Mouse (Mus musculus) midbrain, embryonic 16.5 days (tissue): Measurements from ENCODE around the gene Ism2. TPM values are rescaled to one million over a fixed set of nuclear protein-coding genes. Genes with fewer than 3 reads are reported as not detected.

Source experiments
- ATAC-seq: fragments of 200-750 bp; cut with Nextera tagmentation; 2 replicates; pipeline ENCODE4 v1.8.0; 2017; ENCODE audit warnings: moderate TSS enrichment
- H3K27ac ChIP-seq: fragments of 300-500 bp; sonication (generic); 2 replicates; pipeline ENCODE4 v1.5.1; 2014; ENCODE audit warnings: mild to moderate bottlenecking, low read length, mixed read lengths
- H3K27me3 ChIP-seq: fragments of 300-500 bp; sonication (generic); 2 replicates; pipeline ENCODE4 v1.6.1; 2014; ENCODE audit warnings: low read depth, low read length, mixed read lengths; ENCODE audit not compliant: control insufficient read depth, insufficient read depth
- H3K36me3 ChIP-seq: fragments of 300-500 bp; sonication (generic); 2 replicates; pipeline ENCODE4 v1.6.1; 2014; ENCODE audit warnings: mild to moderate bottlenecking, low read length, moderate library complexity, mixed read lengths; ENCODE audit not compliant: control insufficient read depth, insufficient read depth
- H3K4me1 ChIP-seq: fragments of 300-500 bp; sonication (generic); 2 replicates; pipeline ENCODE4 v1.6.1; 2014; ENCODE audit warnings: mild to moderate bottlenecking, low read length, mixed read lengths; ENCODE audit not compliant: control insufficient read depth, insufficient read depth
- H3K4me2 ChIP-seq: fragments of 300-500 bp; sonication (generic); 2 replicates; pipeline ENCODE4 v1.6.1; 2014; ENCODE audit warnings: mild to moderate bottlenecking, low read length, mixed read lengths
- H3K4me3 ChIP-seq: fragments of 300-500 bp; sonication (generic); 2 replicates; pipeline ENCODE4 v1.5.1; 2014; ENCODE audit warnings: low read depth, mild to moderate bottlenecking, low read length, moderate library complexity, mixed read lengths
- H3K9ac ChIP-seq: fragments of 300-500 bp; sonication (generic); 2 replicates; pipeline ENCODE4 v1.6.1; 2014; ENCODE audit warnings: low read depth, low read length, mixed read lengths
- H3K9me3 ChIP-seq: fragments of 300-500 bp; sonication (generic); replicated peaks from 2 replicates; pipeline ENCODE4 v1.6.1; 2014; ENCODE audit warnings: mild to moderate bottlenecking, low read length, mixed read lengths; ENCODE audit not compliant: control insufficient read depth, poor library complexity, severe bottlenecking
- WGBS: fragments of 180-500 bp; shearing (Covaris S2); extraction: QIAGEN DNeasy Blood & Tissue Kit; methylation state at CpG from one replicate; pipeline ENCODE4 v1.1.7; 2014; 5-methylcytosine and 5-hydroxymethylcytosine counted together
- polyA plus RNA-seq: library from polyadenylated mRNA; unstranded; fragments of >200 nt; fragmentation: Nextera tagmentation; extraction: Ambion mirVana; gene quantifications from 2 replicates; pipeline ENCODE4 v1.2.1, GENCODE M21; 2015

The Ism2 gene
- polyA plus RNA-seq, 1 experiment from 2014 or later: 2.2 TPM

DNA sequence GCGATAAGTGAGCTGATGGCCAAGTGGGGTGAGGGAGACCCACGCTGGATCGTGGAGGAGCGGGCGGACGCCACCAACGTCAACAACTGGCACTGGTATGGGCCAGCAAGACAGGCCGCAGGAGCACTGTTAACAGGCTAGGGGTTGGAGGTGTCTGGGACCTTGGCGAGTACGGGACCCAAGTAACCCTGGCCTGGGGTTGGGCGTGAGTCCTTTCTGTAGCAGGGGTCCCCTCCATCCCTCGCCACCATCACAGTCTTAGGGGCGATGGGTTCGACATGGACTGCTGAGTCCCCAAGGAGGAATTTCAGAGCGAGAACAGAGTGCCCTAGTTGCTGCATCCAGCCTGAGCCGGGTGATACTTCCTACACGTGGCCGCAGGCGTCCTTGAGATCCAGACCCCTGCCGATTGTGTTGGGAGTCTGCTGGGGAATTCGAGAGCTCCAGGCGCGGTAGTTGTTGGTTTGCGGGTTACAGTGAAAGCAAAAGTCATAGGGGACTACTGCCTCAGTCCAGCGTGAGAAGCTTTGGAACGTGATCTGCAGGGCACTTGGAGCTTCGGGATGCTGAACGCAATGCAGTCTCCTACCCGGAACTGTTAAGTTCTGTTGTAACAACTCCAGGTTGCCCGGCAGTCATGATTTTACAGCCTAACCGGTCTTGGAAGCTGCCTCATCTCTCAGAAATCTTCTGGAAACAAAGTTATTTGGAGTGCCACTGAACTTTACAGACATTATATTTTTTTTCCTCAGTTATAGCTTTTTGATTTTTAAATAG, 32.5 kb downstream of the Ism2 start:
- Histone ChIP-seq H3K36me3 (peaks cover 25% of the 10 kb centered on the region), H3K4me3 (peak overlapping the region; percentile 72), H3K4me2 (peak overlapping the region; percentile 88), H3K27ac (peak overlapping the region; percentile 88), H3K4me1 (peaks cover 21% of the 10 kb centered on the region), H3K9ac (peak overlapping the region; percentile 75), H3K27me3 (no peaks in the 10 kb centered on the region), H3K9me3 (no peaks in the 10 kb centered on the region)
- WGBS: 0% methylated on average over 30 of the region's 31 CpGs
- peak; percentile 72 for ATAC-seq

DNA sequence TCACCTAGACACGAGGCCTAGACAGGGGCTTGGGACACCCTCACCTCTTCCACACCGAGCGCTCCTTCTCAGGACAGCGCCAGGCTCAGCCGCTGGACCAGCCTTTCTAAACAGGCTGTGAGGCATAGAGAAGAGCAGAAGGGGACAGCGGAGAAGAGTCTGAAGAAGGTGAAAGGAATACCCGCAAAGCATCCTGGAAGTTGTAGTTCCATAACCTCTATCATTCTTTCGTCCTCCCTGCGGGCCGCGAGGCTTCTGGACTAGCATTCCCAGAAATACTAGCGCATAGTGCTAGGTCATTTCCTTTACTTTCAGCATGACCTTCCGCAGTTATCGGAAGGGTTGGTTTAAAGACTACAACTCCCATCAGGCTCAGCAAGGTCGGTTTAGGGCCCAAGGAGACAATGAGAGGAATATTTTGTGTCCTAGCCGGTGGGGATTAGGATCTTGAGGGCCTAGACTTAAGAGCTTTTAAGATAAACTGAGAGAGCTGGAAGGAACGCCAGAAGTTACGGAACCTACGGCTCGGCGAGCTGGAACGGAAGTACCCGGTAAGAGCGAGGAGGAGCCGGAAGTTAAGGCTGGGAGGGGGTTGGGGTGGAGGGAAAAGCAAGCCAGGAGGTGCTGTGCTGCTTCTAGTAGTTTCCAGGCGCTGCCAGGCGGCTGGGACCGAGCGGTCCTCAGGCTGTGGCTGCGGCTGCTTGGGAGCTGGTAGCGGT, 33.2 kb downstream of the Ism2 start, which contains the start of the genes Vipas39 and Ahsa1:
Vipas39 (minus strand) TSS at position 149 of the 719 bp plus-strand sequence.
Ahsa1 (plus strand) TSS at position 372 of the 719 bp plus-strand sequence.
- ATAC-seq: peak; percentile 98
- Histone ChIP-seq H3K27ac (peak within 1 kb of the TSS; percentile 88), H3K36me3 (peaks cover 28% of the 10 kb centered on the region), H3K4me2 (peak within 1 kb of the TSS; percentile 88), H3K4me3 (peak within 1 kb of the TSS; percentile 72), H3K9ac (peak within 1 kb of the TSS; percentile 86), H3K27me3 (no peaks in the 10 kb centered on the region), H3K4me1 (peaks cover 21% of the 10 kb centered on the region), H3K9me3 (no peaks in the 10 kb centered on the region)
- WGBS: under 1% methylated on average over 31 of the region's 31 CpGs

DNA sequence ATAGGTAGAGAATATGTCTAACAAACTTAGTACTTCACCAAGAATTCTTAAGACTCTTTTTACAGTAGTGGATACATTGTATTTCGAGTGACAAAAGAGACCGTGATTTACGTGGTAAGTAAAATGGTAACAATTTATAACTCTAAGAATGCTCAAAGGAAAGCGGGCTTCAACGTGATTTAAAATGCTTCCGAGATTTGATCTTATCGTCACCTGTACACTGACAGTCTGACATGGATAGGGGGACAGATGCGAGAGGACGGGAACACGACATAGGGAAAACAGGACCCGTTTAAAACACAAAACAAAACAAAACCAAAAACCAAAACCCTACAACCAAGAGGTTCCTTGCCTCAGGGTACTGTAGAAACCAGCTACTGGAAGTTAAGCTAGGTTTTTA, 34.1 kb downstream of the Ism2 start:
- ATAC-seq: no peak

DNA sequence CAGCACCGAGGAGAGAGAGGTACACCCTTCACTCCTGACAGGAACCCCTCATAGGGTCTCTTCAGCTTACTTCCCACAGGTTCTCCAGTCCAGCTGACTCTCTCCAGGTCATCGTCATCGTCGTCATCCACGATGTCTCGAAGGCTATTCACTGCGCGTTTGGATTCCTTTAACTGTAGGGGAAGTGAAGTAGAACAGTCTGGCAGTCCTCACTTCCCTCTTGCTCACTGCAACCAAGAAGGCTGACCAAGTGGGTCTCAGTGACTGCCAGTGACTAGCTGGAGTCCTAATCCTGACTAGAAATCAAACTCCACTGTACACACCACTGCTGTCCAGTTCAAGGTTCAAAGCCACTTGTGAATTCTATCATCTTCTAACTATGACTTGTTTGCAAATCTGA, 38.9 kb downstream of the Ism2 start:
- H3K4me1 ChIP-seq: peaks cover 8% of the 10 kb centered on the region
- no peak overlapping the region for H3K9ac ChIP-seq
- no peaks in the 10 kb centered on the region for H3K27me3 ChIP-seq
- no peak for ATAC-seq
- no peak overlapping the region for H3K27ac ChIP-seq
- no peak overlapping the region for H3K4me2 ChIP-seq
- H3K9me3 ChIP-seq: no peaks in the 10 kb centered on the region
- H3K4me3 ChIP-seq: no peak overlapping the region
- peaks cover 33% of the 10 kb centered on the region for H3K36me3 ChIP-seq
- WGBS: 97% methylated on average over 8 of the region's 8 CpGs

More for the DNA sequence above, 34.1 kb downstream of the Ism2 start:
- Histone ChIP-seq H3K9me3 (no peaks in the 10 kb centered on the region), H3K4me3 (peak overlapping the region; percentile 72), H3K27ac (peak overlapping the region; percentile 88), H3K27me3 (no peaks in the 10 kb centered on the region), H3K9ac (peak overlapping the region; percentile 86), H3K4me2 (peak overlapping the region; percentile 75), H3K36me3 (peaks cover 31% of the 10 kb centered on the region), H3K4me1 (peaks cover 21% of the 10 kb centered on the region)
- 27% methylated on average over 11 of the region's 11 CpGs for WGBS

DNA sequence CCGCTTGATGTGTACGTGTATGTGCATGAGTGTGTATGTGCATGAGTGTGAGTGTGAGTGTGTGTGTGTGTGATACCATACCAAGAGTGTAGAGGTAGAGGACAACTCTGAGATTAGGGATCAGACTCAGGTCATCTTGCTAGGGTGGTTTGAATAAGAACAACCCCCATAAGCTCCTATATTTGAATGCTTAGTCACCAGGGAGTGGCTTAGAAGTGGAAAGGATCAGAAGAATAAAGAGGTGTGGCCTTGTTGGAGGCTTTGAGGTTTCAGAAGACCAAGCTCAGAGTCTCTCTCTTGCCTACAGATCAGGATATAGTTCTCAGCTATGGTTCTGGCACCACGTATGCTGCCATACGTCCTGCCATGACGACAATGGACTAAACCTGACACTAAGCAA, 42.9 kb downstream of the Ism2 start:
- no peak overlapping the region for H3K4me2 ChIP-seq
- H3K4me1 ChIP-seq: no peaks in the 10 kb centered on the region
- H3K27me3 ChIP-seq: no peaks in the 10 kb centered on the region
- peaks cover 44% of the 10 kb centered on the region for H3K36me3 ChIP-seq
- no peak for ATAC-seq
- H3K27ac ChIP-seq: no peak overlapping the region
- H3K4me3 ChIP-seq: no peak overlapping the region
- no peak overlapping the region for H3K9ac ChIP-seq
- no peaks in the 10 kb centered on the region for H3K9me3 ChIP-seq
- WGBS: 99% methylated on average over 5 of the region's 5 CpGs

DNA sequence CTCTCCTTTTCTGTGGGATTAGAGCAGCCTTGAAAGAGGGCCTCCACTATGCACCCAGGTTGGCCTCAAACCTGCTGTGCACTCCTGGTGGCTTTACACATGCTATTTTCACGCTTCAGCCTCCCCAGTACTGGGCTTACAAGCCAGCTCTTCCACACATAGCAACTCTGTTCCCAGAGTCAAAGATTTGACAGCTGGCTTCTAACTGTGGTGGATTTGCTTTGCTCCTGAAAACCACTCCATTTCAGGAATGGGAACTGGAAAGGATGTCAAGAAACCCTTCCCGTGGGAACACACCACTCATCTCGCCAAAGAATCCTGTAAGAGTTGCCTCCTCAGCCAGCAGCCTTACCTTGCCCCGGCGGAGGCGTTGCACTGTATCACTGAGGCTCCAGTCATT, 45.6 kb downstream of the Ism2 start:
- no peak overlapping the region for H3K4me3 ChIP-seq
- no peaks in the 10 kb centered on the region for H3K9me3 ChIP-seq
- no peaks in the 10 kb centered on the region for H3K27me3 ChIP-seq
- H3K9ac ChIP-seq: no peak overlapping the region
- H3K27ac ChIP-seq: no peak overlapping the region
- no peak for ATAC-seq
- H3K4me2 ChIP-seq: no peak overlapping the region
- 95% methylated on average over 6 of the region's 6 CpGs for WGBS
- no peaks in the 10 kb centered on the region for H3K4me1 ChIP-seq
- peaks cover 48% of the 10 kb centered on the region for H3K36me3 ChIP-seq

DNA sequence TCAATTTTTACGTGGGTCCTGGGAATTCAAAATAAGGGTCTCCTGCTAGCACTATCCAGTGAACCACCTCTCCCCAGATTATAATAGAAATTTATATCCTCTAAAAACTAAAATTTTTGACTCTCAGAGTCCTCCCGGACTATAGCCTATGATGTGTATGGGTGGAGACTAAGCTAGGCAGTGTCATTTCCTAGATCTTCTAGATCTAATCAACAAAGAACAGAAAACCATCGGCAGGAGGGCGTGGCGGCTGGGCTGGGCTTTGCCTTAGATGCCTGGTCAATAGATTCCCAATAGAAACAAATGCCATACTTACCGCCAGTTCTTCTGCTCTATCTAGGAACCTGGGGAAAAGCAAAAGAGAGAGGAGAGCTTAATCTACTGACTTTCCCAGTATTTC, 49.3 kb downstream of the Ism2 start:
- ATAC-seq: no peak

DNA sequence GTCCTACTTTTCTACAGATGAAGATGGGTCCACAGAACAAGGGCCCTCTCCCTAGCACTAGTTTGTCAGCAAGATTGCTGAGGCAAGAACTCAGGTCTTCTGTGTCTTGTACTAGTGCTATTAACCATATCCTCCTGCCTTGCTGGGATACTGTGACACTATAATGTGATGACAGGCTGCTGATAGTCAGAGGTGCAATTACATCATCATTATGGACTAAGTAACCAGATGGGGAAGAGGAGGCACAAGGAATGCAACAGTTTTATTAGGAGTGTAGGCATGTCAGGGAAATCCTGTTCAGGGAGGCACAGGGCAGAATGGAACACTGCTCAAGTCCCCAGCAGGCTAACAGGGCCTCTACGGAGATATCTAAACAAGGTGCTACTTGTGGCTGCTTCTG, 60.9 kb downstream of the Ism2 start, which contains the start of gene Noxred1:
Noxred1 (minus strand) TSS at position 101 of the 400 bp plus-strand sequence.
- H3K9ac ChIP-seq: no peak within 1 kb of the TSS
- H3K36me3 ChIP-seq: peaks cover 31% of the 10 kb centered on the region
- no peak for ATAC-seq
- no peaks in the 10 kb centered on the region for H3K4me1 ChIP-seq
- WGBS: 100% methylated on average over 1 of the region's 1 CpGs
- no peak within 1 kb of the TSS for H3K4me2 ChIP-seq
- H3K9me3 ChIP-seq: no peaks in the 10 kb centered on the region
- no peak within 1 kb of the TSS for H3K4me3 ChIP-seq
- no peaks in the 10 kb centered on the region for H3K27me3 ChIP-seq
- H3K27ac ChIP-seq: no peak within 1 kb of the TSS

More for the DNA sequence above, 49.3 kb downstream of the Ism2 start:
- 90% methylated on average over 6 of the region's 6 CpGs for WGBS
- Histone ChIP-seq H3K4me3 (no peak overlapping the region), H3K9me3 (no peaks in the 10 kb centered on the region), H3K27ac (no peak overlapping the region), H3K9ac (no peak overlapping the region), H3K27me3 (no peaks in the 10 kb centered on the region), H3K4me2 (no peak overlapping the region), H3K4me1 (no peaks in the 10 kb centered on the region), H3K36me3 (peaks cover 38% of the 10 kb centered on the region)
